Mouse (Mus musculus) gastrocnemius, postnatal 36 days (tissue): ENCODE results near the gene Tmc6. TPM values are rescaled to one million over a fixed set of nuclear protein-coding genes. Genes with fewer than 3 reads are reported as not detected.

Source experiments
- DNase-seq, 2 experiments: peaks; one replicate each; pipeline ENCODE4 v3.0.0; 2022
- intact Hi-C: fragments of 180-260 bp; cut with DNase I; formaldehyde crosslinking; loops from one replicate; pipeline ENCODE4 v1.15.1; 2025
- total RNA-seq, 2 experiments: library from RNA; stranded (reverse); gene quantifications; 2 replicates each; pipeline ENCODE4 v1.2.3; 2021

The Tmc6 gene
- total RNA-seq, 2 experiments from 2014 or later, result 5.8 to 5.9 TPM

- DNase-seq, result no peak
- intact Hi-C loops, result no loop called here
Observed at GRCm38 (mm10) chr11:117783683-117784309, 1.8 kb upstream of the Tmc6 start.

- intact Hi-C loops, result no loop called here
Observed at GRCm38 (mm10) chr11:117783089-117783488, 1.1 kb upstream of the Tmc6 start.

GRCm38 (mm10) chr11:117782705-117783034 lies 672 bp upstream of the Tmc6 start:
- intact Hi-C loops, result no loop called here

More at GRCm38 (mm10) chr11:117783089-117783488, 1.1 kb upstream of the Tmc6 start:
- DNase-seq, result peak in 1 of 2 experiments; percentile 50

GRCm38 (mm10) chr11:117781199-117781821 lies 688 bp downstream of the Tmc6 start:
- intact Hi-C loops, result no loop called here
- DNase-seq, result peak; percentile 43 to 58

More at GRCm38 (mm10) chr11:117782705-117783034, 672 bp upstream of the Tmc6 start:
- no peak for DNase-seq

- intact Hi-C loops, result no loop called here
Observed at GRCm38 (mm10) chr11:117780582-117781111, 1.4 kb downstream of the Tmc6 start.

GRCm38 (mm10) chr11:117780199-117780515 lies 1.8 kb downstream of the Tmc6 start:
- DNase-seq, result no peak
- intact Hi-C loops, result no loop called here

More at GRCm38 (mm10) chr11:117780582-117781111, 1.4 kb downstream of the Tmc6 start:
- peak; percentile 69 to 79 for DNase-seq

- intact Hi-C loops, result no loop called here
Observed at GRCm38 (mm10) chr11:117779434-117780198, 2.4 kb downstream of the Tmc6 start.

GRCm38 (mm10) chr11:117778851-117779433 lies 3.1 kb downstream of the Tmc6 start:
- intact Hi-C loops, result no loop called here
- DNase-seq, result no peak

More at GRCm38 (mm10) chr11:117779434-117780198, 2.4 kb downstream of the Tmc6 start:
- DNase-seq, result peak in 1 of 2 experiments; percentile 51

- intact Hi-C loops, result no loop called here
- DNase-seq, result no peak
Observed at GRCm38 (mm10) chr11:117778031-117778430, 4.0 kb downstream of the Tmc6 start.

GRCm38 (mm10) chr11:117777111-117777510 lies 4.9 kb downstream of the Tmc6 start:
- intact Hi-C loops, result no loop called here
- DNase-seq, result no peak

GRCm38 (mm10) chr11:117776085-117776792 lies 5.8 kb downstream of the Tmc6 start:
- intact Hi-C loops, result no loop called here
- DNase-seq, result no peak

GRCm38 (mm10) chr11:117775540-117775939 lies 6.5 kb downstream of the Tmc6 start:
- intact Hi-C loops, result no loop called here
- no peak for DNase-seq

GRCm38 (mm10) chr11:117774925-117775324 lies 7.1 kb downstream of the Tmc6 start:
- no peak for DNase-seq
- intact Hi-C loops, result no loop called here

GRCm38 (mm10) chr11:117772352-117772751 lies 9.6 kb downstream of the Tmc6 start:
- no peak for DNase-seq
- intact Hi-C loops, result no loop called here

- no peak for DNase-seq
- intact Hi-C loops, result no loop called here
Observed at GRCm38 (mm10) chr11:117770407-117770806, 11.6 kb downstream of the Tmc6 start.

GRCm38 (mm10) chr11:117769683-117770047 lies 12.3 kb downstream of the Tmc6 start:
- intact Hi-C loops, result no loop called here
- DNase-seq, result no peak

GRCm38 (mm10) chr11:117768725-117769682 lies 13.0 kb downstream of the Tmc6 start:
- DNase-seq, result peak in 1 of 2 experiments; percentile 13
- intact Hi-C loops, result no loop called here

GRCm38 (mm10) chr11:117766275-117766674 lies 15.7 kb downstream of the Tmc6 start:
- peak in 1 of 2 experiments; percentile 11 for DNase-seq
- intact Hi-C loops, result no loop called here

- peak in 1 of 2 experiments; percentile 13 for DNase-seq
- intact Hi-C loops, result no loop called here
Observed at GRCm38 (mm10) chr11:117765361-117765760, 16.6 kb downstream of the Tmc6 start.
